Mouse (Mus musculus) kidney, postnatal 0 days (tissue): Measurements from ENCODE around the gene Cdh3. TPM values are rescaled to one million over a fixed set of nuclear protein-coding genes. Genes with fewer than 3 reads are reported as not detected.

Experiments used
- ATAC-seq: fragments of 200-750 bp; cut with Nextera tagmentation; replicated peaks from 2 replicates; pipeline ENCODE4 v1.8.0; 2017; ENCODE audit warnings: low read depth, moderate number of reproducible peaks, moderate TSS enrichment, moderate library complexity; ENCODE audit not compliant: low FRiP score
- DNase-seq: peaks from one replicate; pipeline ENCODE4 v3.0.0-alpha.2; 2016; ENCODE audit warnings: low spot score
- H3K27ac ChIP-seq: fragments of 300-500 bp; sonication (generic); 2 replicates; pipeline ENCODE4 v1.5.1; 2014; ENCODE audit warnings: mild to moderate bottlenecking
- H3K27me3 ChIP-seq: fragments of 300-500 bp; sonication (generic); 2 replicates; pipeline ENCODE4 v1.6.1; 2014; ENCODE audit warnings: low read length, mixed read lengths; ENCODE audit not compliant: insufficient read depth
- H3K36me3 ChIP-seq: fragments of 300-500 bp; sonication (generic); 2 replicates; pipeline ENCODE4 v1.6.1; 2014; ENCODE audit warnings: low read length, mixed read lengths; ENCODE audit not compliant: insufficient read depth
- H3K4me1 ChIP-seq: fragments of 300-500 bp; sonication (generic); replicated peaks from 2 replicates; pipeline ENCODE4 v1.6.1; 2014; ENCODE audit warnings: antibody characterized with exemption, low read length, mixed read lengths; ENCODE audit not compliant: insufficient read depth
- H3K4me2 ChIP-seq: fragments of 300-500 bp; sonication (generic); 2 replicates; pipeline ENCODE4 v1.6.1; 2014; ENCODE audit warnings: mild to moderate bottlenecking, low read length, moderate library complexity, mixed read lengths
- H3K4me3 ChIP-seq: fragments of 300-500 bp; sonication (generic); replicated peaks from 2 replicates; pipeline ENCODE4 v1.5.1; 2014; ENCODE audit warnings: low read depth, low read length
- H3K9ac ChIP-seq: fragments of 300-500 bp; sonication (generic); 2 replicates; pipeline ENCODE4 v1.6.1; 2014; ENCODE audit warnings: low read depth, low read length
- H3K9me3 ChIP-seq: fragments of 300-500 bp; sonication (generic); replicated peaks from 2 replicates; pipeline ENCODE4 v1.6.1; 2016; ENCODE audit warnings: low read length, inconsistent platforms, mixed read lengths
- CTCF ChIP-seq: IDR thresholded peaks from 2 replicates; pipeline ENCODE4 v1.5.1; 2016; ENCODE audit warnings: antibody characterized with exemption, low read depth, mild to moderate bottlenecking, moderate library complexity
- WGBS: fragments of 180-500 bp; shearing (Covaris S2); extraction: QIAGEN DNeasy Blood & Tissue Kit; methylation state at CpG from one replicate; pipeline ENCODE4 v1.1.7; 2014; 5-methylcytosine and 5-hydroxymethylcytosine counted together
- polyA plus RNA-seq: library from polyadenylated mRNA; unstranded; fragments of >200 nt; fragmentation: Nextera tagmentation; extraction: Ambion mirVana; gene quantifications from 2 replicates; pipeline ENCODE4 v1.2.1, GENCODE M21; 2015

The Cdh3 gene
- polyA plus RNA-seq, 1 experiment from 2014 or later: 20.9 TPM

GRCm38 (mm10) chr8:106603131-106603819 is 92.6 kb downstream of the Cdh3 start, which contains the start of gene Cdh1:
Cdh1 (plus strand) TSS chr8:106603351.
- peak; percentile 94 for ATAC-seq
- peak; percentile 49 for TF ChIP-seq CTCF
- Histone ChIP-seq H3K4me3 (peak within 1 kb of the TSS; percentile 61), H3K4me1 (no peaks in the 10 kb centered on the region), H3K4me2 (peak within 1 kb of the TSS; percentile 73), H3K27me3 (peaks cover 17% of the 10 kb centered on the region; the same call in 1 of the 2 replicates), H3K27ac (peak within 1 kb of the TSS; percentile 89), H3K9me3 (no peaks in the 10 kb centered on the region), H3K36me3 (no peaks in the 10 kb centered on the region), H3K9ac (peak within 1 kb of the TSS; percentile 83)
- under 1% methylated on average over 52 of the region's 53 CpGs for WGBS
- DNase-seq: peak; percentile 66

GRCm38 (mm10) chr8:106603933-106604332 is 93.2 kb downstream of the Cdh3 start:
- no peak for ATAC-seq
- WGBS: 1% methylated on average over 17 of the region's 19 CpGs

GRCm38 (mm10) chr8:106605657-106606056 is 95.0 kb downstream of the Cdh3 start:
- DNase-seq: no peak
- 72% methylated on average over 7 of the region's 7 CpGs for WGBS
- no peak overlapping the region; the same call in 1 of the 2 replicates for H3K4me3 ChIP-seq
- no peak overlapping the region for H3K27ac ChIP-seq
- H3K9me3 ChIP-seq: no peaks in the 10 kb centered on the region
- TF ChIP-seq CTCF: no peak
- no peaks in the 10 kb centered on the region for H3K4me1 ChIP-seq
- H3K36me3 ChIP-seq: no peaks in the 10 kb centered on the region
- no peak overlapping the region for H3K9ac ChIP-seq
- ATAC-seq: no peak
- H3K27me3 ChIP-seq: peaks cover 17% of the 10 kb centered on the region; the same call in 1 of the 2 replicates
- H3K4me2 ChIP-seq: no peak overlapping the region

More at GRCm38 (mm10) chr8:106603933-106604332, 93.2 kb downstream of the Cdh3 start:
- no peaks in the 10 kb centered on the region for H3K36me3 ChIP-seq
- H3K4me3 ChIP-seq: peak overlapping the region; percentile 61
- no peak for TF ChIP-seq CTCF
- no peaks in the 10 kb centered on the region for H3K9me3 ChIP-seq
- DNase-seq: no peak
- H3K4me2 ChIP-seq: peak overlapping the region; percentile 73
- peak overlapping the region; percentile 89; the same call in 1 of the 2 replicates for H3K27ac ChIP-seq
- H3K9ac ChIP-seq: peak overlapping the region; percentile 83
- H3K27me3 ChIP-seq: peaks cover 17% of the 10 kb centered on the region; the same call in 1 of the 2 replicates
- H3K4me1 ChIP-seq: no peaks in the 10 kb centered on the region

GRCm38 (mm10) chr8:106606121-106606520 is 95.4 kb downstream of the Cdh3 start:
- H3K4me1 ChIP-seq: no peaks in the 10 kb centered on the region
- no peaks in the 10 kb centered on the region for H3K9me3 ChIP-seq
- no peak overlapping the region for H3K9ac ChIP-seq
- DNase-seq (no peak), ATAC-seq (no peak)
- no peak overlapping the region for H3K4me3 ChIP-seq
- no peak for TF ChIP-seq CTCF
- no peak overlapping the region for H3K27ac ChIP-seq
- no peak overlapping the region for H3K4me2 ChIP-seq
- WGBS: 42% methylated on average over 4 of the region's 4 CpGs
- H3K27me3 ChIP-seq: peaks cover 17% of the 10 kb centered on the region; the same call in 1 of the 2 replicates
- no peaks in the 10 kb centered on the region for H3K36me3 ChIP-seq

GRCm38 (mm10) chr8:106606601-106607145 is 96.0 kb downstream of the Cdh3 start:
- TF ChIP-seq CTCF: no peak
- WGBS: 37% methylated on average over 14 of the region's 15 CpGs
- H3K27me3 ChIP-seq: peaks cover 17% of the 10 kb centered on the region; the same call in 1 of the 2 replicates
- H3K9ac ChIP-seq: no peak overlapping the region
- H3K27ac ChIP-seq: no peak overlapping the region
- no peaks in the 10 kb centered on the region for H3K36me3 ChIP-seq
- DNase-seq (no peak), ATAC-seq (no peak)
- no peaks in the 10 kb centered on the region for H3K9me3 ChIP-seq
- H3K4me1 ChIP-seq: no peaks in the 10 kb centered on the region
- H3K4me2 ChIP-seq: peak overlapping the region; percentile 10; the same call in 1 of the 2 replicates
- H3K4me3 ChIP-seq: no peak overlapping the region

Other genes with a start within 250 kb of the Cdh3 start
- gene Smpd3, start 172.9 kb upstream of the Cdh3 start, polyA plus RNA-seq: 0.27 and 0.42 TPM in 2 replicates
- 14.1 and 15.2 TPM in 2 replicates for gene Zfp90, start 95.6 kb upstream of the Cdh3 start, polyA plus RNA-seq
- not detected in 2 replicates for gene 6030452D12Rik, start 10.4 kb upstream of the Cdh3 start, polyA plus RNA-seq
- gene Gm10073, start 62.6 kb downstream of the Cdh3 start, polyA plus RNA-seq: 10.5 and 15.1 TPM in 2 replicates
- 74.0 and 89.3 TPM in 2 replicates for gene Cdh1, start 92.5 kb downstream of the Cdh3 start, polyA plus RNA-seq
- 6.4 and 7.7 TPM in 2 replicates for gene Tango6, start 172.2 kb downstream of the Cdh3 start, polyA plus RNA-seq